Comparison of ENCODE assay signal across 9 mouse cellular contexts in genomic region chr4:105403169-105403568, GRCm38 (mm10).
DNase-seq lines count a peak whose midpoint lies in the region; ATAC-seq lines count a peak whose summit lies in the region.
"Had no signal": no experiment of that assay in that cellular context is flagged by ENCODE, and none has a peak within 500 bp of the region (broad histone marks: within the 10 kb centered on the region; RNA-seq: fewer than 3 reads in every experiment).

No protein-coding gene starts in this region.

- H3K4me2 ChIP-seq in kidney, embryonic 15.5 days, result no peak overlapping the region
- H3K4me2 ChIP-seq in midbrain, embryonic 11.5 days, result no peak overlapping the region
- H3K4me2 ChIP-seq: liver, embryonic 12.5 days had no signal

- peak; percentile 80 for ATAC-seq in kidney, embryonic 15.5 days (replicated peaks; ENCODE audit: low FRiP score)
- ATAC-seq in midbrain, embryonic 11.5 days (ENCODE audit: low FRiP score), result no peak
- ATAC-seq: liver, embryonic 12.5 days had no signal

- H3K27me3 ChIP-seq in heart, embryonic 10.5 days (ENCODE audit: insufficient read depth, poor library complexity, severe bottlenecking), result no peaks in the 10 kb centered on the region
- H3K27me3 ChIP-seq in kidney, embryonic 15.5 days, result 0 out of 2 replicates have a peak, but pooled peaks cover 3% of the 10 kb centered on the region
- H3K27me3 ChIP-seq in midbrain, embryonic 11.5 days (ENCODE audit: control insufficient read depth, insufficient read depth, low read length), result no peaks in the 10 kb centered on the region
- H3K27me3 ChIP-seq: liver, embryonic 12.5 days had no signal

- peak; percentile 92 for DNase-seq in heart, adult 11 months
- no peak for DNase-seq in heart, adult 8-10 months (ENCODE audit: low spot score)
- DNase-seq in heart, embryonic 10.5 days (ENCODE audit: low spot score), result peak; percentile 77
- DNase-seq in lung, postnatal 14 days, result peak; percentile 55
- no peak for DNase-seq in right cerebral cortex, postnatal 4 days
- DNase-seq in gastrocnemius, postnatal 4 days (ENCODE audit: low spot score in 2 of 2), result no peak
- DNase-seq in midbrain, embryonic 11.5 days (ENCODE audit: low spot score, missing footprints), result no peak

- 46% methylated on average over 3 of the region's 3 CpGs for WGBS in heart, embryonic 10.5 days
- WGBS in kidney, embryonic 15.5 days, result 28% methylated on average over 3 of the region's 3 CpGs
- 66% methylated on average over 3 of the region's 3 CpGs for WGBS in midbrain, embryonic 11.5 days

- H3K4me3 ChIP-seq in heart, embryonic 10.5 days, result no peak overlapping the region
- no peak overlapping the region for H3K4me3 ChIP-seq in kidney, embryonic 15.5 days (replicated peaks)
- H3K4me3 ChIP-seq in midbrain, embryonic 11.5 days (ENCODE audit: low read depth, low read length), result no peak overlapping the region
- H3K4me3 ChIP-seq: liver, embryonic 12.5 days had no signal

- no peaks in the 10 kb centered on the region for H3K36me3 ChIP-seq in heart, embryonic 10.5 days
- no peaks in the 10 kb centered on the region for H3K36me3 ChIP-seq in kidney, embryonic 15.5 days
- H3K36me3 ChIP-seq in midbrain, embryonic 11.5 days (ENCODE audit: control insufficient read depth, insufficient read depth, low read length), result no peaks in the 10 kb centered on the region
- H3K36me3 ChIP-seq: liver, embryonic 12.5 days had no signal

- H3K4me1 ChIP-seq in heart, embryonic 10.5 days, result peaks cover 7% of the 10 kb centered on the region
- H3K4me1 ChIP-seq in kidney, embryonic 15.5 days, result peaks cover 30% of the 10 kb centered on the region
- no peaks in the 10 kb centered on the region for H3K4me1 ChIP-seq in midbrain, embryonic 11.5 days (ENCODE audit: control insufficient read depth, insufficient read depth, low read length)
- H3K4me1 ChIP-seq: liver, embryonic 12.5 days had no signal

- no peak overlapping the region for H3K9ac ChIP-seq in kidney, embryonic 15.5 days
- H3K9ac ChIP-seq in midbrain, embryonic 11.5 days (ENCODE audit: low read length), result no peak overlapping the region
- H3K9ac ChIP-seq: liver, embryonic 12.5 days had no signal

- no peak overlapping the region for H3K27ac ChIP-seq in heart, embryonic 10.5 days
- H3K27ac ChIP-seq in kidney, embryonic 15.5 days, result peak overlapping the region; percentile 67
- no peak overlapping the region for H3K27ac ChIP-seq in midbrain, embryonic 11.5 days (ENCODE audit: low read depth, low read length)
- H3K27ac ChIP-seq: liver, embryonic 12.5 days had no signal

- H3K9me3 ChIP-seq in heart, embryonic 10.5 days, result no peaks in the 10 kb centered on the region
- H3K9me3 ChIP-seq in kidney, embryonic 15.5 days (replicated peaks), result no peaks in the 10 kb centered on the region
- no peaks in the 10 kb centered on the region for H3K9me3 ChIP-seq in midbrain, embryonic 11.5 days (ENCODE audit: control insufficient read depth, low read length)
- H3K9me3 ChIP-seq: liver, embryonic 12.5 days had no signal

Comparison
In these comparisons a context has a peak if more than half of its experiments do, and no peak if none do; other contexts are left out.
1. DNase-seq: peak in heart, adult 11 months (single experiment), heart, embryonic 10.5 days (single experiment) and lung, postnatal 14 days (single experiment); none in heart, adult 8-10 months (single experiment), right cerebral cortex, postnatal 4 days (single experiment), gastrocnemius, postnatal 4 days (0 of 2) and midbrain, embryonic 11.5 days (single experiment).